9 mouse cellular contexts compared by ENCODE assay signal in genomic region chr10:83617366-83617765, GRCm38 (mm10). TPM values are rescaled to one million over a fixed set of nuclear protein-coding genes. Genes with fewer than 3 reads are reported as not detected.
A peak's percentile ranks its signal among the peaks of the same experiment; 100 is the strongest.
DNase-seq lines count a peak whose midpoint lies in the region; ATAC-seq and TF ChIP-seq lines count a peak whose summit lies in the region.
"Had no signal": no experiment of that assay in that cellular context is flagged by ENCODE, and none has a peak within 500 bp of the region (broad histone marks: within the 10 kb centered on the region; RNA-seq: fewer than 3 reads in every experiment).

No protein-coding gene starts in this region.

- no peaks in the 10 kb centered on the region for H3K27me3 ChIP-seq in kidney, adult 2 months (replicated peaks; ENCODE audit: control insufficient read depth, insufficient read depth, low read length)
- H3K27me3 ChIP-seq in E14TG2a.4 (ENCODE audit: insufficient read depth, low read length): no peaks in the 10 kb centered on the region
- no peaks in the 10 kb centered on the region for H3K27me3 ChIP-seq in kidney, postnatal 0 days (ENCODE audit: insufficient read depth, low read length)
- H3K27me3 ChIP-seq in splenic B cell, adult 2 months (ENCODE audit: control insufficient read depth, insufficient read depth, low read length, poor library complexity, severe bottlenecking): no peaks in the 10 kb centered on the region
- no peaks in the 10 kb centered on the region for H3K27me3 ChIP-seq in forebrain, embryonic 14.5 days (replicated peaks; ENCODE audit: control insufficient read depth, insufficient read depth, low read length)
- H3K27me3 ChIP-seq: heart, embryonic 13.5 days had no signal

- WGBS in kidney, adult 2 months: 72% methylated on average over 10 of the region's 10 CpGs
- 67% methylated on average over 10 of the region's 10 CpGs for WGBS in kidney, postnatal 0 days
- 52% methylated on average over 10 of the region's 10 CpGs for whole genome bisulfite sequencing in forebrain, embryonic 14.5 days

- peak; percentile 18 for DNase-seq in kidney, adult 2 months
- no peak for DNase-seq in kidney, adult 11 months
- DNase-seq in kidney, postnatal 0 days (ENCODE audit: low spot score): peak; percentile 44
- peak; percentile 45 for DNase-seq in splenic B cell, adult 2 months (ENCODE audit: low read depth, low spot score)
- no peak for DNase-seq in forebrain, embryonic 14.5 days (ENCODE audit: low spot score)

- ATAC-seq in kidney, postnatal 0 days (replicated peaks; ENCODE audit: low FRiP score, low read depth): no peak
- no peak for ATAC-seq in forebrain, embryonic 14.5 days

- no peak overlapping the region for H3K27ac ChIP-seq in kidney, adult 2 months (ENCODE audit: insufficient read depth, low read depth, low read length)
- no peak overlapping the region for H3K27ac ChIP-seq in bone marrow macrophage, adult 2 months (ENCODE audit: insufficient read depth, low read depth, low read length)
- H3K27ac ChIP-seq in kidney, postnatal 0 days: no peak overlapping the region
- H3K27ac ChIP-seq in forebrain, embryonic 14.5 days (ENCODE audit: low read depth, low read length): no peak overlapping the region
- H3K27ac ChIP-seq: heart, embryonic 13.5 days had no signal

- no peak overlapping the region for H3K4me2 ChIP-seq in kidney, postnatal 0 days (ENCODE audit: low read length)
- H3K4me2 ChIP-seq in forebrain, embryonic 14.5 days (ENCODE audit: low read length): no peak overlapping the region
- H3K4me2 ChIP-seq: heart, embryonic 13.5 days had no signal

- H3K36me3 ChIP-seq in kidney, adult 2 months (ENCODE audit: control insufficient read depth, insufficient read depth, low read length): no peaks in the 10 kb centered on the region
- peaks cover 18% of the 10 kb centered on the region for H3K36me3 ChIP-seq in E14TG2a.4 (ENCODE audit: insufficient read depth, low read length)
- peaks cover 10% of the 10 kb centered on the region for H3K36me3 ChIP-seq in kidney, postnatal 0 days (ENCODE audit: insufficient read depth, low read length)
- H3K36me3 ChIP-seq in splenic B cell, adult 2 months (ENCODE audit: control insufficient read depth, insufficient read depth, low read length, poor library complexity, severe bottlenecking): no peaks in the 10 kb centered on the region
- H3K36me3 ChIP-seq in forebrain, embryonic 14.5 days (ENCODE audit: control insufficient read depth, insufficient read depth, low read length): peaks cover 16% of the 10 kb centered on the region; the same call in 1 of the 2 replicates

- no peak overlapping the region for H3K4me3 ChIP-seq in kidney, adult 2 months (ENCODE audit: insufficient read depth, low read depth, low read length)
- no peak overlapping the region for H3K4me3 ChIP-seq in E14TG2a.4 (replicated peaks; ENCODE audit: low read length)
- H3K4me3 ChIP-seq in bone marrow macrophage, adult 2 months (ENCODE audit: insufficient read depth, low read length): no peak overlapping the region
- H3K4me3 ChIP-seq in kidney, postnatal 0 days (replicated peaks; ENCODE audit: low read depth, low read length): no peak overlapping the region
- H3K4me3 ChIP-seq in forebrain, embryonic 14.5 days (ENCODE audit: low read depth, low read length): no peak overlapping the region
- H3K4me3 ChIP-seq: heart, embryonic 13.5 days; myocyte had no signal

- H3K9ac ChIP-seq in kidney, postnatal 0 days (ENCODE audit: low read depth, low read length): no peak overlapping the region
- no peak overlapping the region for H3K9ac ChIP-seq in forebrain, embryonic 14.5 days (ENCODE audit: low read length)
- H3K9ac ChIP-seq: heart, embryonic 13.5 days had no signal

- TF ChIP-seq CTCF in kidney, adult 2 months (conservative IDR thresholded peaks at IDR 0.05; ENCODE audit: insufficient read depth, insufficient read length, low read depth, low read length): peak; percentile 59
- peak; percentile 81 for TF ChIP-seq CTCF in E14TG2a.4 (conservative IDR thresholded peaks at IDR 0.05; ENCODE audit: low read length)
- TF ChIP-seq CTCF in bone marrow macrophage, adult 2 months (IDR thresholded peaks at IDR 0.05; ENCODE audit: low read depth, low read length): 0 out of 2 replicates have a peak, but pooled peaks have one; percentile 50
- TF ChIP-seq CTCF in kidney, postnatal 0 days (IDR thresholded peaks at IDR 0.05; ENCODE audit: low read depth): peak; percentile 66

- H3K4me1 ChIP-seq in kidney, adult 2 months (ENCODE audit: control insufficient read depth, insufficient read depth, low read length): no peaks in the 10 kb centered on the region
- H3K4me1 ChIP-seq in E14TG2a.4 (replicated peaks; ENCODE audit: low read depth, low read length): peaks cover 37% of the 10 kb centered on the region
- no peaks in the 10 kb centered on the region for H3K4me1 ChIP-seq in bone marrow macrophage, adult 2 months (ENCODE audit: control insufficient read depth, insufficient read depth, low read length)
- H3K4me1 ChIP-seq in kidney, postnatal 0 days (replicated peaks; ENCODE audit: insufficient read depth, low read length): no peaks in the 10 kb centered on the region
- no peaks in the 10 kb centered on the region for H3K4me1 ChIP-seq in forebrain, embryonic 14.5 days (ENCODE audit: control insufficient read depth, insufficient read depth, low read length)

- no peak for TF ChIP-seq POLR2A in kidney, adult 2 months (IDR thresholded peaks at IDR 0.05; ENCODE audit: low read depth, low read length)
- TF ChIP-seq POLR2A in bone marrow macrophage, adult 2 months (IDR thresholded peaks at IDR 0.05; ENCODE audit: borderline replicate concordance, low read depth, low read length): no peak

- no peaks in the 10 kb centered on the region for H3K9me3 ChIP-seq in E14TG2a.4 (ENCODE audit: low read length)
- no peaks in the 10 kb centered on the region for H3K9me3 ChIP-seq in kidney, postnatal 0 days (replicated peaks; ENCODE audit: low read length)
- no peaks in the 10 kb centered on the region for H3K9me3 ChIP-seq in forebrain, embryonic 14.5 days (replicated peaks; ENCODE audit: control insufficient read depth, low read length)
- H3K9me3 ChIP-seq: heart, embryonic 13.5 days had no signal

RNA-seq across cellular contexts. Expression of gene Appl2, which starts 31.2 kb away (rescaled TPM):
- polyA plus RNA-seq in kidney, adult 2 months (2012; rRNA removed): 17.7 and 18.7 TPM in 2 replicates
- polyA plus RNA-seq in bone marrow macrophage, adult 2 months (2012; ENCODE audit: insufficient read depth, insufficient read length, missing spikeins): 121 and 142 TPM in 2 replicates
- 31.7 and 32.4 TPM in 2 replicates for polyA plus RNA-seq in kidney, postnatal 0 days (2015; fragmentation: Nextera tagmentation; extraction: Ambion mirVana)
- polyA plus RNA-seq in forebrain, embryonic 14.5 days (2014; fragmentation: Nextera tagmentation; extraction: Ambion mirVana): 20.2 and 23.2 TPM in 2 replicates

Comparison
In these comparisons a context has a peak if more than half of its experiments do, and no peak if none do; other contexts are left out.
1. DNase-seq: peak in kidney, adult 2 months (single experiment), kidney, postnatal 0 days (single experiment) and splenic B cell, adult 2 months (single experiment); none in kidney, adult 11 months (single experiment) and forebrain, embryonic 14.5 days (single experiment).
2. Peak in every context shown above with its lines, with median percentiles within 50 percentile points of each other: CTCF ChIP-seq.